Mouse (Mus musculus) hindbrain, embryonic 15.5 days (tissue): ENCODE measurements around the gene Hoxc11. TPM values are rescaled to one million over a fixed set of nuclear protein-coding genes. Genes with fewer than 3 reads are reported as not detected.

ENCODE experiments used
- ATAC-seq: fragments of 200-750 bp; cut with Nextera tagmentation; 2 replicates; pipeline ENCODE4 v1.8.0; 2017; ENCODE audit warnings: low read depth, moderate number of reproducible peaks, moderate TSS enrichment; ENCODE audit not compliant: low FRiP score
- H3K27ac ChIP-seq: fragments of 300-500 bp; sonication (generic); replicated peaks from 2 replicates; pipeline ENCODE4 v1.5.1; 2015; ENCODE audit warnings: mild to moderate bottlenecking, inconsistent platforms
- H3K27me3 ChIP-seq: fragments of 300-500 bp; sonication (generic); 2 replicates; pipeline ENCODE4 v1.6.1; 2015; ENCODE audit warnings: control low read depth, inconsistent platforms
- H3K36me3 ChIP-seq: fragments of 300-500 bp; sonication (generic); 2 replicates; pipeline ENCODE4 v1.6.1; 2015; ENCODE audit warnings: control low read depth, inconsistent platforms
- H3K4me1 ChIP-seq: fragments of 300-500 bp; sonication (generic); replicated peaks from 2 replicates; pipeline ENCODE4 v1.6.1; 2015; ENCODE audit warnings: control low read depth, inconsistent platforms
- H3K4me2 ChIP-seq: fragments of 300-500 bp; sonication (generic); 2 replicates; pipeline ENCODE4 v1.6.1; 2015; ENCODE audit warnings: moderate library complexity, mild to moderate bottlenecking, inconsistent platforms
- H3K4me3 ChIP-seq: fragments of 300-500 bp; sonication (generic); 2 replicates; pipeline ENCODE4 v1.5.1; 2015; ENCODE audit warnings: mild to moderate bottlenecking, inconsistent platforms
- H3K9ac ChIP-seq: fragments of 300-500 bp; sonication (generic); 2 replicates; pipeline ENCODE4 v1.6.1; 2015; ENCODE audit warnings: inconsistent platforms
- H3K9me3 ChIP-seq: fragments of 300-500 bp; sonication (generic); 2 replicates; pipeline ENCODE4 v1.6.1; 2016; ENCODE audit warnings: control low read depth, inconsistent platforms
- WGBS: fragments of 180-500 bp; shearing (Covaris S2); methylation state at CpG from one replicate; pipeline ENCODE4 v1.1.7; 2015; 5-methylcytosine and 5-hydroxymethylcytosine counted together
- polyA plus RNA-seq: library from polyadenylated mRNA; unstranded; fragments of >200 nt; fragmentation: Nextera tagmentation; extraction: Ambion mirVana; gene quantifications from 2 replicates; pipeline ENCODE4 v1.2.1, GENCODE M21; 2015

Hoxc11 gene
- polyA plus RNA-seq, 1 experiment from 2014 or later, result not detected

- Histone ChIP-seq H3K27ac (no peak overlapping the region), H3K9me3 (no peaks in the 10 kb centered on the region), H3K4me2 (no peak overlapping the region), H3K9ac (no peak overlapping the region), H3K4me3 (no peak overlapping the region), H3K27me3 (peaks cover 94% of the 10 kb centered on the region), H3K36me3 (no peaks in the 10 kb centered on the region), H3K4me1 (no peaks in the 10 kb centered on the region)
- WGBS, result 2% methylated on average over 6 of the region's 6 CpGs
- ATAC-seq, result no peak
Measured at GRCm38 (mm10) chr15:102961728-102962127, 7.5 kb downstream of the Hoxc11 start.

GRCm38 (mm10) chr15:102962492-102962891 is 8.3 kb downstream of the Hoxc11 start:
- no peak overlapping the region for H3K27ac ChIP-seq
- H3K9me3 ChIP-seq, result no peaks in the 10 kb centered on the region
- H3K27me3 ChIP-seq, result peaks cover 94% of the 10 kb centered on the region
- H3K4me3 ChIP-seq, result no peak overlapping the region
- no peak for ATAC-seq
- H3K4me1 ChIP-seq, result no peaks in the 10 kb centered on the region
- WGBS, result 3% methylated on average over 13 of the region's 13 CpGs
- no peaks in the 10 kb centered on the region for H3K36me3 ChIP-seq
- H3K4me2 ChIP-seq, result no peak overlapping the region
- H3K9ac ChIP-seq, result no peak overlapping the region

GRCm38 (mm10) chr15:102963259-102963658 is 9.0 kb downstream of the Hoxc11 start:
- Histone ChIP-seq H3K4me3 (no peak overlapping the region), H3K4me1 (no peaks in the 10 kb centered on the region), H3K36me3 (no peaks in the 10 kb centered on the region), H3K4me2 (no peak overlapping the region), H3K9ac (no peak overlapping the region), H3K27me3 (peaks cover 93% of the 10 kb centered on the region), H3K9me3 (no peaks in the 10 kb centered on the region), H3K27ac (no peak overlapping the region)
- WGBS, result 5% methylated on average over 8 of the region's 8 CpGs
- ATAC-seq, result no peak

GRCm38 (mm10) chr15:102963671-102964640 is 9.7 kb downstream of the Hoxc11 start:
- H3K4me3 ChIP-seq, result no peak overlapping the region
- no peaks in the 10 kb centered on the region for H3K4me1 ChIP-seq
- no peak overlapping the region for H3K9ac ChIP-seq
- no peaks in the 10 kb centered on the region for H3K9me3 ChIP-seq
- H3K27ac ChIP-seq, result no peak overlapping the region
- peaks cover 92% of the 10 kb centered on the region for H3K27me3 ChIP-seq
- no peak overlapping the region for H3K4me2 ChIP-seq
- H3K36me3 ChIP-seq, result no peaks in the 10 kb centered on the region
- 2% methylated on average over 28 of the region's 28 CpGs for WGBS
- no peak for ATAC-seq

GRCm38 (mm10) chr15:102965003-102965891 is 11.0 kb downstream of the Hoxc11 start:
- ATAC-seq, result no peak
- 4% methylated on average over 26 of the region's 26 CpGs for WGBS
- Histone ChIP-seq H3K27me3 (peaks cover 95% of the 10 kb centered on the region), H3K9ac (no peak overlapping the region), H3K4me3 (no peak overlapping the region), H3K4me2 (no peak overlapping the region), H3K27ac (no peak overlapping the region), H3K4me1 (no peaks in the 10 kb centered on the region), H3K9me3 (no peaks in the 10 kb centered on the region), H3K36me3 (no peaks in the 10 kb centered on the region)

- Histone ChIP-seq H3K4me3 (0 out of 2 replicates have a peak overlapping the region, but pooled peaks have one; percentile 2), H3K36me3 (no peaks in the 10 kb centered on the region), H3K4me2 (peak overlapping the region; percentile 18; the same call in 1 of the 2 replicates), H3K27me3 (peaks cover 96% of the 10 kb centered on the region), H3K9me3 (no peaks in the 10 kb centered on the region), H3K27ac (no peak overlapping the region), H3K4me1 (no peaks in the 10 kb centered on the region), H3K9ac (no peak overlapping the region)
- no peak for ATAC-seq
- 3% methylated on average over 29 of the region's 30 CpGs for WGBS
Measured at GRCm38 (mm10) chr15:102965892-102966775, 11.9 kb downstream of the Hoxc11 start.

- peaks cover 96% of the 10 kb centered on the region for H3K27me3 ChIP-seq
- 0 out of 2 replicates have a peak within 1 kb of the TSS, but pooled peaks have one; percentile 2 for H3K4me3 ChIP-seq
- H3K36me3 ChIP-seq, result no peaks in the 10 kb centered on the region
- ATAC-seq, result no peak
- no peak within 1 kb of the TSS for H3K9ac ChIP-seq
- no peaks in the 10 kb centered on the region for H3K4me1 ChIP-seq
- peak within 1 kb of the TSS; percentile 18; the same call in 1 of the 2 replicates for H3K4me2 ChIP-seq
- H3K9me3 ChIP-seq, result no peaks in the 10 kb centered on the region
- no peak within 1 kb of the TSS for H3K27ac ChIP-seq
- 4% methylated on average over 27 of the region's 27 CpGs for WGBS
Measured at GRCm38 (mm10) chr15:102966776-102967311, 12.6 kb downstream of the Hoxc11 start, which contains the start of gene Hoxc10. Gene Hoxc10 (plus strand): TSS chr15:102966796.

- H3K36me3 ChIP-seq, result no peaks in the 10 kb centered on the region
- no peak within 1 kb of the TSS for H3K27ac ChIP-seq
- H3K4me1 ChIP-seq, result no peaks in the 10 kb centered on the region
- no peak for ATAC-seq
- H3K27me3 ChIP-seq, result peaks cover 97% of the 10 kb centered on the region
- H3K9me3 ChIP-seq, result no peaks in the 10 kb centered on the region
- H3K9ac ChIP-seq, result no peak within 1 kb of the TSS
- H3K4me2 ChIP-seq, result peak within 1 kb of the TSS; percentile 18; the same call in 1 of the 2 replicates
- H3K4me3 ChIP-seq, result 0 out of 2 replicates have a peak within 1 kb of the TSS, but pooled peaks have one; percentile 2
- 3% methylated on average over 12 of the region's 12 CpGs for WGBS
Measured at GRCm38 (mm10) chr15:102967312-102967510, 13.0 kb downstream of the Hoxc11 start, which contains the start of gene Hoxc5. Gene Hoxc5 (plus strand): TSS chr15:102967443.

- Histone ChIP-seq H3K27me3 (peaks cover 97% of the 10 kb centered on the region), H3K4me2 (no peak overlapping the region), H3K9ac (no peak overlapping the region), H3K9me3 (no peaks in the 10 kb centered on the region), H3K27ac (no peak overlapping the region), H3K4me3 (no peak overlapping the region), H3K36me3 (no peaks in the 10 kb centered on the region), H3K4me1 (no peaks in the 10 kb centered on the region)
- no peak for ATAC-seq
- 3% methylated on average over 34 of the region's 34 CpGs for WGBS
Measured at GRCm38 (mm10) chr15:102967511-102968397, 13.5 kb downstream of the Hoxc11 start.

- H3K27me3 ChIP-seq, result peaks cover 97% of the 10 kb centered on the region
- no peak for ATAC-seq
- no peak overlapping the region for H3K4me3 ChIP-seq
- no peaks in the 10 kb centered on the region for H3K4me1 ChIP-seq
- H3K9ac ChIP-seq, result no peak overlapping the region
- H3K9me3 ChIP-seq, result no peaks in the 10 kb centered on the region
- no peaks in the 10 kb centered on the region for H3K36me3 ChIP-seq
- H3K27ac ChIP-seq, result no peak overlapping the region
- 28% methylated on average over 1 of the region's 1 CpGs for WGBS
- no peak overlapping the region for H3K4me2 ChIP-seq
Measured at GRCm38 (mm10) chr15:102969296-102969695, 15.1 kb downstream of the Hoxc11 start.
